Mouse (Mus musculus): ENCODE results near the gene Lrmda.

The Lrmda gene

DNA sequence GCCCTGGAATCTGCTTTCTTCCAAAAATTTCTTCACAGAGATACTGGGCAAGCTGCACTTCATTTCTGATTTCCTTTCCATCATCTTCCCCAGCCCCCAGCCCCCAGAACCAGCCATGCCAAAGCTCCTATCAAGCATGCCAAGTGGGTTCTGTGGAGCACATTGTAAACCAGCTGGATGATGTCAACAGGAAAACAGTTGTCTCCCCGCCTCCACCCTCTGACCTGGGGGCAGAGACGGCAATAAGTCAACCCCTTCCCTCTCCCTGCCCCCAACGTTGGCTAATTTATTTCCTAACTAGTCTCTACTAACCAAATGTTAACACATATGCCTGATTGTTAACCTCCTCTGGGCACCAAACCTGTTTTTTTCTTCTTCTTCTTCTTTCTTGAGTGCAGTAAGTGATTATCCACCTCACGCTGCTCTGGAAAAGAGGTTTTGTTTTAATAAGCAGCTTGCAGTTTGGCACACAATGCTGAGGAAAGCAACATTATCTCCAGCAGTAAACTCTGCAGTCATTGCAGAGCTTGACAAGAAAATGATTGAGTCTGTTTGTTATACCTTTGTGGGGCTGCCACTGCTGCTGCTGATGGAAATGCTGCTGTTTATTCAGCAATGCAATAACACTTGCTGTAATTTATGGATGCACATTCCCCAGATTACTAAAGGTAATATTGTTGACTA lies 128.0 kb downstream of the Lrmda start:
- ATAC-seq (ENCODE audit: insufficient number of reproducible peaks, low FRiP score, low TSS enrichment), result no peak

DNA sequence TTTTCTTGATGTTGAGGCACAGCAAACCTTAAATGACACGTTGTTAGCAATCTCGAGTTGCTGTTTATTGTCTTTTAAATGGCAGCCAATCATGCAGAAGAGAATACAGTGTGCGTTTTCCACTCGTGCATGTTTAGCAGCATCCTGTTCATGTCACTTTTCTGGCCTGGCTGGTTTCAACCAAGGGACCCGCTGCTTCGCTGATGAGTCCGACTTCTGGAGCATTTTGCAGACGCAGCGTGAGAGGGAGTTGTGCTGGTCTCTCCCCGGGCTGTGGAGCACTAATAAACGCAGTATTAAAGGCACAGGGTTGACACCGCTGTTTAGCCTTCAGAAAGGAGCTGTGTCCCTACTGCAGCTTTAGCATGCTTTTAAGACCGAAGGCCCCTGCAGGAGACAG lies 133.2 kb downstream of the Lrmda start:
- ATAC-seq (ENCODE audit: insufficient number of reproducible peaks, low FRiP score, low TSS enrichment), result no peak

GRCm38 (mm10) chr14:22154096-22154495 lies 134.6 kb downstream of the Lrmda start:
- no peak for ATAC-seq (ENCODE audit: insufficient number of reproducible peaks, low FRiP score, low TSS enrichment)

DNA sequence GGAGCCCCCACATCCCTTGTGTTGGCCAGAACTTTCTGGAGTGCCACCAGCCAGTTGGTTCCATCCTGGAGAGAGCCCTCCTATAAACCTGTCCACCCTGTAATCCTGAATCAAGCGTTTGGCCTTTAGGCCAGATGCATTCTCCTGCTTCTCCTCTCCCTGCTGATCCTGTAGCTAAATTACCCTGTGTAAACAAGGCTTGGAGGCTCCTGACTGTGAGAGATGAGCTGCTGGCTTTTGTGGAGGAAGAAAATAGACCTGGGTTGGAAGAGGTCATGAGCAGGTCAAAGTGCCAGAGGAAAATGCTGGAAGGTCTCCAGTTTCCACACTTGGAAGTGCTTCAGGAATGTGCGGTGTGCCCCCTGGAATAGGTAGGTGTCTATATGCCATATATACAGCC lies 135.5 kb downstream of the Lrmda start:
- no peak for ATAC-seq (ENCODE audit: insufficient number of reproducible peaks, low FRiP score, low TSS enrichment)

- ATAC-seq (ENCODE audit: insufficient number of reproducible peaks, low FRiP score, low TSS enrichment), result no peak
Observed at GRCm38 (mm10) chr14:22155512-22156026, 136.1 kb downstream of the Lrmda start.

GRCm38 (mm10) chr14:22156991-22157390 lies 137.5 kb downstream of the Lrmda start:
- ATAC-seq (ENCODE audit: insufficient number of reproducible peaks, low FRiP score, low TSS enrichment), result no peak

DNA sequence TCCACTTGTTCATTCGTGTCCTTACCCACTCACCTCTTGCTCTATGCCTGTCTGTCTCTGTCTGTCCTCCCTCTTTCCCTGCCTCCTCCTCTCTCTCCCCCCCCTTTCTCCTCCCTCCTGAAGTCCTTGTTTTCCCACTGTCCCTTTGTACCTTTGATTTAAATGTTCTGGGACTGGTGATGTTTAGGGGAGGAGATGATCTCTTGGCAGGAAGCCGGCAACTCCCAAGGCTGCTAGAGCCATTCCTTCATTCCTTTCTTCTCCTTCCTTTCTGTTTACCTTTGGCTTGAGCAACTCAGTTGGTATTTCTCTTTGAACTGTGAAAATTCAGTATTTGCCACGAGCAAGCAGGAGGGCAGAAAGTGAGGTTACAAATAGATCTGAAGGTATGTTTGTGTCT lies 141.9 kb downstream of the Lrmda start:
- ATAC-seq (ENCODE audit: insufficient number of reproducible peaks, low FRiP score, low TSS enrichment), result no peak

- ATAC-seq (ENCODE audit: insufficient number of reproducible peaks, low FRiP score, low TSS enrichment), result no peak
Observed at GRCm38 (mm10) chr14:22167285-22167684, 147.8 kb downstream of the Lrmda start.

DNA sequence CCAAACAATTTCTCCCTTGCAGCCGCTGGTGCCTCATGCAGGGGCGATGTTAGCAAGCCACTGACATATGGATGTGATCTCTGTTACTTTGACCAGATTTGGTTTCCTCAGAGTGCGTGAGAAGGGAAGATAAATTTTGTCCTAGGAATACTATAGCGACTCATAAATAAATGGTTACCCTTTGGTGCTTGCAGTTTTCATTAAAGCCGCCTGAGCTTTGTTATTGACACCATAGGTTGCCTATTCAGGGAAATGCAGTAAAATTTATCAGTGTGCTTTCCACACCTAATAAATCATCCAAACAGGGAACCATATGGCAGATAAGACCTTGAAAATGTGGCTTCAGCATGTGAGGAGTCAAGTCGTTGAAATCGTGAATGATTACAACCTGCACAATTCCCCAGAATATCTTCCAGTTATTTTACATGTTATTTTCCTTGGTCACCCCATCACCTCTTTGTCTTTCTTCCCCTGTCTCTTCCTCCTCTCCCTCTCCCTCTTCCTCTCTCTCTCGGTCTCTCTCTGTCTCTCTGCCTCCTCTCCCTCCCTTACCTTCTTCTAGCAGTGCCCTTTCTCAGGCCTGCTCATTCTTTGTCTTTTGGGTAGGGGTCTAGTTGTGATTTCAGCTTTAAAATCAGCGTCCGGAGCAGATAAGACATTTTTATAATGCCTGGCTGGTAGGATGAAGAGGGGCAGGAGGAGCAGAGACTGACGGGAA lies 148.7 kb downstream of the Lrmda start:
- no peak for ATAC-seq (ENCODE audit: insufficient number of reproducible peaks, low FRiP score, low TSS enrichment)

GRCm38 (mm10) chr14:22168795-22169568 lies 149.5 kb downstream of the Lrmda start:
- no peak for ATAC-seq (ENCODE audit: insufficient number of reproducible peaks, low FRiP score, low TSS enrichment)

GRCm38 (mm10) chr14:22174757-22175156 lies 155.2 kb downstream of the Lrmda start:
- no peak for ATAC-seq (ENCODE audit: insufficient number of reproducible peaks, low FRiP score, low TSS enrichment)

DNA sequence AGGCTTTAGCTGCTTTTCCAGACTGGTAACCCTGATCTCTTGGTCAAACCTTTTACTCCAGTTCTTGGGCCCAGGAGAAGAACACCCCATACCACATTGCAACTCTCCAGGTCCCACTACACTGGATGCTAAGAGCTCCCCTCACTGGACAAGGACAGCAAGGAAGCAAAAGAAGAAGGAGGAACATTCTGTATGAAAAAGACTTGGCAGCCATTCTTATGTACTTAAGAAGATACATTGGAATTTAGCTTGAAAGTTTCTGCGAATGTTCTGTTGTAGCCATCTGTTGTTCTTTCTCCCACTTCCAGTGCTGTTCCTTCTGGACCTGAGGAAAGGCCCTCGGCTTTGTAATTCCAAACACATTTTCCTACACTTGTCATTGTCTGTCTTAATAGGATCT lies 160.2 kb downstream of the Lrmda start:
- no peak for ATAC-seq (ENCODE audit: insufficient number of reproducible peaks, low FRiP score, low TSS enrichment)

DNA sequence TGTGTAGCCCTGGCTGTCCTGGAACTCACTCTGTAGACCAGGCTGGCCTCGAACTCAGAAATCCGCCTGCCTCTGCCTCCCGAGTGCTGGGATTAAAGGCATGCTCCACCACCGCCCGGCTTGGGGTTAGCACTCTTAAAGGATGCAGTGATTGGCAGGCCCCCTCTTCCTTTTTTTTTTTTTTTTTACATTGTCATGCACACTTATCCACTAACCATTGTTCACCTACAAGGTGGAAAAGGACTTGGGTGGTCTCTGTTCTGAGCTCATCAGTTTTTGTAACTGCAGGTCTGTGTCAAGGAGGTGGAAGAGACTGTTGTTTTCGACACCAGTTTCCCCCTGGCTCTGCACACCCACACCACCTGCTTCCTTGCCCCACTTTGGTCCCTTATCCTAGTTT lies 162.0 kb downstream of the Lrmda start:
- ATAC-seq (ENCODE audit: insufficient number of reproducible peaks, low FRiP score, low TSS enrichment), result no peak

DNA sequence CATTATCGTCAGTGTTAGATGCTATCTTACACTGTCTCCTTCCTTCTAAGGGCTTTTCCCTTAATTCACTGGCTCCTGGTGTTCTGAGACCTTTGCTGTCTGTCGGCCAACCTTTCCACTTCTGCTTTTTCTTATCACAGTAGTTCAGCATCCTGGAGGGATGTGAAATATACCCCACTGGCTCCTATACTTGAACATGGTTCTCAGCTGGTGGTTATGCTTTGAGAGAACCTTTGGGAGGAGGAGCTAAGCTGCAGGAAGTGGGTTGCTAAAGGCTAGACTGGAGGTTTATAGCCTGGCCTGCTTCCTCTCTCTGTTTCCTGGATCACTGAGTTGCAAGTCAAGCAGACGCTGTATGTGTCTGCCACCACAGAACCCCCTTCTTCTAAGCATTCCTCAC lies 163.7 kb downstream of the Lrmda start:
- no peak for ATAC-seq (ENCODE audit: insufficient number of reproducible peaks, low FRiP score, low TSS enrichment)

DNA sequence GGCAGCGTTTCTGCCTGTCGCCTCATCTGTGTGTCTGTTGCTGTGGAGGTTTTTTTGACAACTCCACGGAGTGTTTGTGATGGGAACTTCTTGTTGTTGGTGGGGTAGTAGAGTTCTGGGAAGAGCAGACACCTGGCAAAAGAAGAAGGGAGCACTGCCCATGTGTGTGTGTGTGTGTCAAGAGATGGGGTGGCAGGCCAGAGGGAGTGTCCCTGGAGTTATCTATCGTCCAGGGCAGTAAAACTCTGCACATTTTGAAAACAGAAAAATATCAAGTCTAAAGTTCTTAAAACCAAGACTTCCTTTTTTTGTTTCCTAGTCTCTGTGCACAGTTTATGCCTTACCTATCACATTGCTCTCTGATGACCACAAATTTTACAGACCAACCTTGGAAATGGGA lies 165.9 kb downstream of the Lrmda start:
- no peak for ATAC-seq (ENCODE audit: insufficient number of reproducible peaks, low FRiP score, low TSS enrichment)

DNA sequence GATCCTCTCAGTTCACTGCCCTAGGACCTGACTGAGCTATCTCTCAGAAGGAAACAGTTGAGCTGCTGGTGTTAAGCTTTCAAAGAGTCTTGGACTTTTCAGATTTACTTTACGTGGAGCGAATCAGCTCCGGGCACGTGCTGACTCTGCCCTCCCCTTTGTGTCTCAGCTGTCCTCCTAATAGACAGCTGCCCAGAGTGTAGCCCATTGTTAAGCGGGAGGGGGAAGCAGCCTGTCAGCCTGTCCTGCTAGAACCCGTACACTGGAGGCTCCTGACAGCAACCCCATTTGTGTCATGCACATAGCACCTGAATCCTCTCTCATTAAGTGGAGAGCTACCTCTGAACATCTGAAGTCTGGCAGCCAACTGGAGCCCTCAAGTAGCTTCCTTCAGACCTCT lies 170.6 kb downstream of the Lrmda start:
- no peak for ATAC-seq (ENCODE audit: insufficient number of reproducible peaks, low FRiP score, low TSS enrichment)

DNA sequence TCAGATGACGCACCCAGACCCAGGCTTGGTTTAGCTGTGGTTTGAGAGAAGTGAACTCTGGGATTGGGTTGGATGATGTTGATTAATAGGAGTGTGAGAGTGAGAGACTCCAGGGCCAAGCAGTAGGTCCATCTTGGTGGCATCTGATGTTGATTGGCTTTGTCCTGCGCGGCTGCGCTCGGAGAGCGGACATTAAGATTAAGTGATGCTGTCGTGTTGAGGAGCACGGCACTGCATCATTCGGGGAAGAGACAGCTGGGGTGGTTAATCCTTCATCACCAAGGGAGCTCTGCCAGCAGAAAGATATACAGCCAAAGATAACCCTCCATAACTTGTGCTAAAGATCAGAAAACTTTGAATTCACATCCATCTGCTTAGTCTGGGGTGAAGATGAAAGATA lies 172.7 kb downstream of the Lrmda start:
- no peak for ATAC-seq (ENCODE audit: insufficient number of reproducible peaks, low FRiP score, low TSS enrichment)

DNA sequence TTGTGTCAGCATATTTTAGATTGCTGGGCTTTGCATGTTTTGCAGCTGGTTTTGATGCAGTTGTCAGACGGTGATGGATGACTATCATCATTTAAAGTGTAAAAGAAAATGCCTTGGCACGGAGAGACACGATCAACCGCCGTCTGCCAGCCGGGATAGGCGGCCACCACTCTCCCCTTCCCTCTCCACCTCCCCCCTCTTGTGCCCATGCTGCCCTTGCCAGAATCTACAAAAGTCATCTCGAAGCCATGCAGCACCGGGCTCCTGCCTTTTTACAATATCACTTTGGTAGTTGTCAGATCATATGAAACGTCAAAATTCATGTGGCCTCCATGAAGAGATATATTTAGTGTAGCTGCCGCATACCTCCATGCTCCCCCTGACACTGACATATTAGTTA lies 178.5 kb downstream of the Lrmda start:
- no peak for ATAC-seq (ENCODE audit: insufficient number of reproducible peaks, low FRiP score, low TSS enrichment)

DNA sequence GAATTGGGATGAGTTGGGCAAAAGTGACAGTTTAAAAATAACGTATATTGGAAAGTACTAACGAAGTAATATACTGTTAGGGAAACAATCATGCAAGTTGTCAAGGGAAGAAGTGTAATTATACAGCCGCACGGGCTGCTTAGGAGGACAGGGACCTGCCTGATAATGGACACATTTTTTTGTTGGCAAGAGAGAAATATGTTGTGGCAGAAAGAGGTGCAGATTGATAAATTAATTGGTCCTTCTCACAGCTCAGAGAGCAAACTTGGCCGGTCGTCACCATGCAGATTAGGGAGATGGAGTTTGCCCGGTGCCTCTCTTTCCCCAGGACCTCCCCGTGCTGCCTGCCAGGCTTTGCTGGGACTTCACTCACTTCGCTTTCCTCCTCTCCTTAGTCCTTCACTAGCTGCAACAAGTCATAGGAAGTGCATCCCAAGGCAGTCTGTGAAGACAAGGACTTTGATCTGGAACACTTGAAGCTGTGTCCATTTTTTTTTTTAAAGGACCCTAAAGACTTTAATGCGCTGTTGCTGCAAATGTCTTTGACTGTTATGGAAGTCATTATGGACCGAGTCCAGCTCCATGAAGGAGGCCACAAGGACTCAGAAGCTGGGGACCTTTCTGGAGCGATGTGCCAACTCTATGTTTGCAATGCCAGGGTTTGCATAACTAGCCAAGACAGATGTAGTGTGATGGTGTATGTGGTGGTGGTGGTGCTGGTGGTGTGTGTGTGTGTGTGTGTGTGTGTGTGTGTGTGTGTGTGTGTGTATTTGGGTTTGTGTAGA lies 179.3 kb downstream of the Lrmda start:
- no peak for ATAC-seq (ENCODE audit: insufficient number of reproducible peaks, low FRiP score, low TSS enrichment)

DNA sequence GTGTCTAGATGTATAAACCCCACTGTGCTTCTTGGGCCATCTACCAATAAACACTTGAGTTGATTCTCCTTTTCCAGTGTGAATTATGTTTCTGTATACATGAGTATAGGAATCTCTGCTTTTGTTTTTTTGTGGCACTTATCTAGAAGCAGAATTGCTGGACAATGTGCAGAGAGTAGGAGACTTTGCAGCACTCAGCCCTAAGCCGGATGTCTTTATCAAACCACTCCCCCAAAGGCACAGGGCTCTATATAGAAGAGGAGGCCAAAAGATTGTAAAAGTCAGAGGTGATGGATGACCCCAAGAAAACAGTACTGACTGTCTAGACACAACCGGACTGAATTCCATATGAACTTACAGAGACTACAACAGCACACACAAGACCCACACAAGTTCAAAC lies 182.2 kb downstream of the Lrmda start:
- no peak for ATAC-seq (ENCODE audit: insufficient number of reproducible peaks, low FRiP score, low TSS enrichment)

Measured in cerebellum, adult (tissue).